Mouse (Mus musculus) MEL (cell line): ENCODE data around the gene Rdh7.
"Not testable (repeated sequence)": the region's sequence is repeated elsewhere in the genome, so short reads cannot be mapped to it uniquely, and the experiment has no call there.

Experiments
- CHD2 ChIP-seq: IDR thresholded peaks from 2 replicates; pipeline ENCODE4 v1.6.1; 2011; ENCODE audit warnings: low read length, improper control_type of control experiment
- CTCF ChIP-seq, 3 experiments: IDR thresholded peaks in 2 of 3; conservative IDR thresholded peaks in 1 of 3; 2 replicates each; pipeline ENCODE4 v1.5.1; 2011 to 2012; ENCODE audit warnings: low read length in 3 of 3, low read depth in 2 of 3, mild to moderate bottlenecking in 2 of 3, improper control_type of control experiment in 1 of 3, inconsistent platforms in 1 of 3, mixed read lengths in 1 of 3, moderate library complexity in 1 of 3; ENCODE audit not compliant: control insufficient read depth in 1 of 3, insufficient read depth in 1 of 3, poor library complexity in 1 of 3, severe bottlenecking in 1 of 3
- E2F4 ChIP-seq: IDR thresholded peaks from 2 replicates; pipeline ENCODE4 v1.6.1; 2011; ENCODE audit warnings: low read depth, low read length, improper control_type of control experiment, borderline replicate concordance
- ELF1 ChIP-seq: IDR thresholded peaks from 2 replicates; pipeline ENCODE4 v1.6.1; 2014; ENCODE audit warnings: low read depth, mild to moderate bottlenecking, inconsistent platforms, low read length, improper control_type of control experiment, moderate library complexity
- EP300 ChIP-seq, 2 experiments: IDR thresholded peaks; 2 replicates each; pipeline ENCODE4 v1.6.1; 2011; ENCODE audit warnings: improper control_type of control experiment in 2 of 2, low read length in 2 of 2, low read depth in 1 of 2, mild to moderate bottlenecking in 1 of 2
- HCFC1 ChIP-seq: IDR thresholded peaks from 2 replicates; pipeline ENCODE4 v1.6.1; 2012; ENCODE audit warnings: low read depth, mild to moderate bottlenecking, inconsistent platforms, low read length, improper control_type of control experiment, moderate library complexity
- MAFK ChIP-seq: IDR thresholded peaks from 2 replicates; pipeline ENCODE4 v1.6.1; 2011; ENCODE audit warnings: low read depth, mild to moderate bottlenecking, low read length, improper control_type of control experiment, borderline replicate concordance
- MYC ChIP-seq: IDR thresholded peaks from 2 replicates; pipeline ENCODE4 v1.6.1; 2011; ENCODE audit warnings: low read depth, mild to moderate bottlenecking, low read length, improper control_type of control experiment, moderate library complexity
- NRF1 ChIP-seq: IDR thresholded peaks from 2 replicates; pipeline ENCODE4 v1.6.1; 2014; ENCODE audit warnings: low read depth, mild to moderate bottlenecking, inconsistent platforms, low read length, improper control_type of control experiment, moderate library complexity; ENCODE audit not compliant: poor library complexity, insufficient read depth, severe bottlenecking
- POLR2A ChIP-seq, 2 experiments: IDR thresholded peaks; 2 replicates each; pipeline ENCODE4 v1.6.1; 2011 to 2012; ENCODE audit warnings: low read length in 2 of 2, mild to moderate bottlenecking in 2 of 2, control low read depth in 1 of 2, improper control_type of control experiment in 1 of 2, low read depth in 1 of 2, moderate library complexity in 1 of 2; ENCODE audit not compliant: control insufficient read depth in 1 of 2, insufficient read depth in 1 of 2, poor library complexity in 1 of 2
- POLR2AphosphoS2 ChIP-seq: IDR thresholded peaks from 2 replicates; pipeline ENCODE4 v1.6.1; 2011; ENCODE audit warnings: low read length, improper control_type of control experiment
- ZKSCAN1 ChIP-seq: IDR thresholded peaks from 2 replicates; pipeline ENCODE4 v1.6.1; 2012; ENCODE audit warnings: low read depth, mild to moderate bottlenecking, inconsistent platforms, low read length, improper control_type of control experiment, moderate library complexity
- ZNF384 ChIP-seq: IDR thresholded peaks from 2 replicates; pipeline ENCODE4 v1.6.1; 2012; ENCODE audit warnings: low read depth, mild to moderate bottlenecking, inconsistent platforms, low read length, improper control_type of control experiment

- TF ChIP-seq MYC; MAFK; ZNF384; POLR2AphosphoS2; E2F4; NRF1; EP300 (IDR thresholded peaks at IDR 0.05; ENCODE audit: low read depth in 1 of 2, low read length in 2 of 2); POLR2A (IDR thresholded peaks at IDR 0.05; ENCODE audit: control insufficient read depth in 1 of 2, insufficient read depth in 1 of 2, low read depth in 1 of 2, low read length in 2 of 2, poor library complexity in 1 of 2); ZKSCAN1; CTCF (IDR thresholded peaks at IDR 0.05 in 2 of 3, conservative IDR thresholded peaks at IDR 0.05 in 1 of 3; ENCODE audit: control insufficient read depth in 1 of 3, insufficient read depth in 1 of 3, low read depth in 2 of 3, low read length in 3 of 3, poor library complexity in 1 of 3, severe bottlenecking in 1 of 3); HCFC1; CHD2; ELF1: not testable (repeated sequence)
Measured at GRCm38 (mm10) chr10:127834186-127834585, 54.4 kb downstream of the Rdh7 start.
